ENCODE assay signal across 16 mouse cellular contexts in genomic region chr7:72505732-72506460, GRCm38 (mm10).
DNase-seq lines count a peak whose midpoint lies in the region; ATAC-seq and TF ChIP-seq lines count a peak whose summit lies in the region.
"Had no signal": no experiment of that assay in that cellular context is flagged by ENCODE, and none has a peak within 500 bp of the region (broad histone marks: within the 10 kb centered on the region; RNA-seq: fewer than 3 reads in every experiment).

No protein-coding gene starts in this region.

- 69% methylated on average over 8 of the region's 8 CpGs for WGBS in kidney, embryonic 15.5 days
- WGBS in limb, embryonic 14.5 days, result 31% methylated on average over 8 of the region's 8 CpGs
- WGBS in midbrain, embryonic 10.5 days, result 92% methylated on average over 8 of the region's 8 CpGs

- peak; percentile 39 for DNase-seq in adrenal gland, adult 8-10 months
- no peak for DNase-seq in adrenal gland, postnatal 4 days (ENCODE audit: low spot score in 2 of 2)
- DNase-seq in kidney, adult 9 months, result peak; percentile 82
- peak; percentile 31 for DNase-seq in embryo, embryonic 11 days
- peak; percentile 76 for DNase-seq in limb, embryonic 14.5 days (ENCODE audit: low spot score)
- DNase-seq in testis, postnatal 14 days (ENCODE audit: low spot score), result no peak
- DNase-seq in midbrain, embryonic 10.5 days (ENCODE audit: low spot score), result no peak
- DNase-seq: liver; right cerebral cortex, postnatal 14 days had no signal

- no peak for ATAC-seq in kidney, embryonic 15.5 days (replicated peaks; ENCODE audit: low FRiP score)
- ATAC-seq in limb, embryonic 14.5 days (ENCODE audit: low FRiP score, low read depth), result peak; percentile 50; the same call in 1 of the 2 replicates
- ATAC-seq: activated CD4-positive, CD25-positive, alpha-beta regulatory T cell, adult 4 months; forebrain, embryonic 15.5 days had no signal

- H3K4me2 ChIP-seq in kidney, embryonic 15.5 days, result no peak overlapping the region
- H3K4me2 ChIP-seq in limb, embryonic 14.5 days (replicated peaks; ENCODE audit: low read depth, low read length, severe bottlenecking), result no peak overlapping the region; the same call in 1 of the 2 replicates
- H3K4me2 ChIP-seq: embryonic facial prominence, embryonic 13.5 days; forebrain, embryonic 15.5 days; hindbrain, embryonic 13.5 days had no signal

- no peak overlapping the region for H3K27ac ChIP-seq in kidney, embryonic 15.5 days
- H3K27ac ChIP-seq in limb, embryonic 14.5 days (replicated peaks; ENCODE audit: low read depth, low read length), result peak overlapping the region; percentile 61
- no peak overlapping the region for H3K27ac ChIP-seq in midbrain, embryonic 10.5 days (replicated peaks)
- H3K27ac ChIP-seq: embryonic facial prominence, embryonic 13.5 days; forebrain, embryonic 15.5 days; hindbrain, embryonic 13.5 days; layer of hippocampus, adult 2 months had no signal

- H3K36me3 ChIP-seq in kidney, embryonic 15.5 days, result no peaks in the 10 kb centered on the region
- no peaks in the 10 kb centered on the region for H3K36me3 ChIP-seq in limb, embryonic 14.5 days (ENCODE audit: control insufficient read depth, insufficient read depth, low read length)
- H3K36me3 ChIP-seq in midbrain, embryonic 10.5 days, result no peaks in the 10 kb centered on the region
- H3K36me3 ChIP-seq: embryonic facial prominence, embryonic 13.5 days; forebrain, embryonic 15.5 days; G1E; hindbrain, embryonic 13.5 days had no signal

- H3K4me1 ChIP-seq in kidney, embryonic 15.5 days, result peaks cover 3% of the 10 kb centered on the region; the same call in 1 of the 2 replicates
- H3K4me1 ChIP-seq in limb, embryonic 14.5 days (ENCODE audit: control insufficient read depth, insufficient read depth, low read length), result peaks cover 21% of the 10 kb centered on the region
- H3K4me1 ChIP-seq in midbrain, embryonic 10.5 days, result peaks cover 13% of the 10 kb centered on the region
- H3K4me1 ChIP-seq: hindbrain, embryonic 13.5 days had no signal

- no peak overlapping the region for H3K4me3 ChIP-seq in kidney, embryonic 15.5 days (replicated peaks)
- no peak overlapping the region for H3K4me3 ChIP-seq in limb, embryonic 14.5 days (replicated peaks; ENCODE audit: low read length)
- H3K4me3 ChIP-seq in midbrain, embryonic 10.5 days, result no peak overlapping the region
- H3K4me3 ChIP-seq: embryonic facial prominence, embryonic 13.5 days; forebrain, embryonic 15.5 days; hindbrain, embryonic 13.5 days; layer of hippocampus, adult 2 months had no signal

- no peaks in the 10 kb centered on the region for H3K9me3 ChIP-seq in kidney, embryonic 15.5 days (replicated peaks)
- no peaks in the 10 kb centered on the region for H3K9me3 ChIP-seq in limb, embryonic 14.5 days (ENCODE audit: control insufficient read depth, low read length)
- no peaks in the 10 kb centered on the region for H3K9me3 ChIP-seq in midbrain, embryonic 10.5 days (replicated peaks)
- H3K9me3 ChIP-seq: embryonic facial prominence, embryonic 13.5 days; forebrain, embryonic 15.5 days; hindbrain, embryonic 13.5 days had no signal

- no peaks in the 10 kb centered on the region for H3K27me3 ChIP-seq in kidney, embryonic 15.5 days
- no peaks in the 10 kb centered on the region for H3K27me3 ChIP-seq in limb, embryonic 14.5 days (ENCODE audit: control insufficient read depth, insufficient read depth, low read length)
- H3K27me3 ChIP-seq in midbrain, embryonic 10.5 days (ENCODE audit: low read depth, poor library complexity, severe bottlenecking), result no peaks in the 10 kb centered on the region
- H3K27me3 ChIP-seq: embryonic facial prominence, embryonic 13.5 days; forebrain, embryonic 15.5 days; hindbrain, embryonic 13.5 days had no signal

- no peak overlapping the region for H3K9ac ChIP-seq in kidney, embryonic 15.5 days
- H3K9ac ChIP-seq in limb, embryonic 14.5 days (ENCODE audit: low read depth, low read length, severe bottlenecking), result no peak overlapping the region
- H3K9ac ChIP-seq: embryonic facial prominence, embryonic 13.5 days; forebrain, embryonic 15.5 days; hindbrain, embryonic 13.5 days had no signal

- no peak for TF ChIP-seq POLR2A in limb, embryonic 14.5 days (IDR thresholded peaks at IDR 0.05; ENCODE audit: borderline replicate concordance, extremely low read depth, insufficient read depth, insufficient read length)

Comparison
In these comparisons a context has a peak if more than half of its experiments do, and no peak if none do; other contexts are left out.
1. DNase-seq: peak in adrenal gland, adult 8-10 months (single experiment), kidney, adult 9 months (single experiment), embryo, embryonic 11 days (single experiment) and limb, embryonic 14.5 days (single experiment); none in adrenal gland, postnatal 4 days (0 of 2), testis, postnatal 14 days (single experiment) and midbrain, embryonic 10.5 days (single experiment).